ENCODE assay signal across 15 mouse cellular contexts in the genomic region with DNA sequence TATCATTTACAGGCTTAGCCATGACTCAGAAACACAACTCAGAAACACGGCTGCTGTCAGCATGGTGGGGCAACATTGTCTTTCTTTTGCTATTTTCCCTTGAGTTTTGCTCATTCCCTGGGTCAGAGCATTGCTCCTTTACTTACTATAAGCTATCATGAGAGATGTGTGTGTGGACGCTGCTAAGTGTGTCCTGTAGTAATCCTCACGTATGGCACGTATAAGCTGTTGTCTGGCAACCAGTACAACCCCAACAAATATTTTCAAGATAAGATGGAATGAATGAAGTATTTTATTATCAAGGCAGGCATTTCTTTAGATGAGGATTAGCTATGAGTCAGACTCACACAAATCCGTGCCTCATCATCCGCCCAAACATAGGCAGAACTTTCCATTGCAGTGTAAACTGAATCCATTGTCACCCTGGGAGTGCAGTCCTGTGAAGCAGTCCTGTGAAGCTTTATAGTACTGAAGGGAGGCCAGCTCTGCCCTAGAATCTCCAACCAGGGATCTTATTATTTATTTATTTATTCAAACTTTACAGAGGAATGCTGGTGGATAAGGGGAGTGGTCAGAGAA. TPM values are rescaled to one million over a fixed set of nuclear protein-coding genes. Genes with fewer than 3 reads are reported as not detected.
DNase-seq lines count a peak whose midpoint lies in the region; ATAC-seq and TF ChIP-seq lines count a peak whose summit lies in the region.
"Had no signal": no experiment of that assay in that cellular context is flagged by ENCODE, and none has a peak within 500 bp of the region (broad histone marks: within the 10 kb centered on the region; RNA-seq: fewer than 3 reads in every experiment).

No protein-coding gene starts in this region.

- DNase-seq in heart, postnatal 4 days, result no peak
- peak; percentile 76 for DNase-seq in brain, adult 2 months (ENCODE audit: low read depth, low spot score)
- DNase-seq in cerebellum, adult 8-10 months, result no peak
- no peak for DNase-seq in adrenal gland, postnatal 4 days (ENCODE audit: low spot score in 2 of 2)
- DNase-seq: adrenal gland, postnatal 14 days; cerebellum, adult 2 months; forebrain, postnatal 0 days; right cerebral cortex, postnatal 14 days had no signal

- H3K9me3 ChIP-seq in heart, embryonic 13.5 days, result no peaks in the 10 kb centered on the region
- H3K9me3 ChIP-seq in ES-Bruce4 (replicated peaks; ENCODE audit: control insufficient read depth, insufficient read depth, low read length, poor library complexity, severe bottlenecking), result no peaks in the 10 kb centered on the region
- no peaks in the 10 kb centered on the region for H3K9me3 ChIP-seq in intestine, embryonic 15.5 days
- H3K9me3 ChIP-seq in neural tube, embryonic 15.5 days (replicated peaks), result no peaks in the 10 kb centered on the region
- H3K9me3 ChIP-seq: neural tube, embryonic 13.5 days had no signal

- H3K4me1 ChIP-seq in heart, embryonic 13.5 days, result peaks cover 95% of the 10 kb centered on the region
- peaks cover 13% of the 10 kb centered on the region for H3K4me1 ChIP-seq in ES-Bruce4 (ENCODE audit: control insufficient read depth, insufficient read depth, low read length)
- peaks cover 63% of the 10 kb centered on the region for H3K4me1 ChIP-seq in intestine, embryonic 15.5 days (replicated peaks)
- peaks cover 29% of the 10 kb centered on the region for H3K4me1 ChIP-seq in neural tube, embryonic 15.5 days

- TF ChIP-seq EP300 in ES-Bruce4 (IDR thresholded peaks at IDR 0.05; ENCODE audit: insufficient read depth, low read depth, low read length), result no peak

- no peak overlapping the region for H3K4me3 ChIP-seq in heart, embryonic 13.5 days
- no peak overlapping the region for H3K4me3 ChIP-seq in ES-Bruce4 (ENCODE audit: low read depth, low read length)
- H3K4me3 ChIP-seq in intestine, embryonic 15.5 days (replicated peaks), result no peak overlapping the region
- no peak overlapping the region for H3K4me3 ChIP-seq in neural tube, embryonic 15.5 days (replicated peaks)
- H3K4me3 ChIP-seq: neural tube, embryonic 13.5 days had no signal

- H3K36me3 ChIP-seq in heart, embryonic 13.5 days, result peaks cover 18% of the 10 kb centered on the region
- no peaks in the 10 kb centered on the region for H3K36me3 ChIP-seq in ES-Bruce4 (ENCODE audit: control insufficient read depth, insufficient read depth, low read length, poor library complexity, severe bottlenecking)
- no peaks in the 10 kb centered on the region for H3K36me3 ChIP-seq in intestine, embryonic 15.5 days
- H3K36me3 ChIP-seq in neural tube, embryonic 15.5 days, result no peaks in the 10 kb centered on the region

- no peaks in the 10 kb centered on the region for H3K27me3 ChIP-seq in heart, embryonic 13.5 days (replicated peaks)
- H3K27me3 ChIP-seq in ES-Bruce4 (ENCODE audit: control insufficient read depth, insufficient read depth, low read length, poor library complexity, severe bottlenecking), result no peaks in the 10 kb centered on the region
- H3K27me3 ChIP-seq in intestine, embryonic 15.5 days (replicated peaks), result no peaks in the 10 kb centered on the region
- no peaks in the 10 kb centered on the region for H3K27me3 ChIP-seq in neural tube, embryonic 15.5 days (replicated peaks)
- H3K27me3 ChIP-seq: CH12.LX; neural tube, embryonic 13.5 days had no signal

- peak overlapping the region; percentile 83 for H3K27ac ChIP-seq in heart, embryonic 13.5 days (replicated peaks)
- 0 out of 2 replicates have a peak overlapping the region, but pooled peaks have one; percentile 0 for H3K27ac ChIP-seq in ES-Bruce4 (ENCODE audit: insufficient read depth, low read length)
- peak overlapping the region; percentile 52 for H3K27ac ChIP-seq in intestine, embryonic 15.5 days
- H3K27ac ChIP-seq in neural tube, embryonic 15.5 days (replicated peaks), result no peak overlapping the region
- H3K27ac ChIP-seq: neural tube, embryonic 13.5 days had no signal

- WGBS in heart, embryonic 13.5 days, result 42% methylated on average over 6 of the region's 6 CpGs
- WGBS in intestine, embryonic 15.5 days, result 48% methylated on average over 6 of the region's 6 CpGs
- WGBS in neural tube, embryonic 15.5 days, result 86% methylated on average over 6 of the region's 6 CpGs

- peak; percentile 35; the same call in 1 of the 2 replicates for ATAC-seq in heart, embryonic 13.5 days (ENCODE audit: extremely low read depth, insufficient number of reproducible peaks, low FRiP score, low TSS enrichment)
- peak; percentile 48 for ATAC-seq in intestine, embryonic 15.5 days
- no peak for ATAC-seq in neural tube, embryonic 15.5 days (ENCODE audit: low FRiP score)
- ATAC-seq: forebrain, postnatal 0 days had no signal

- no peak for TF ChIP-seq POLR2A in ES-Bruce4 (IDR thresholded peaks at IDR 0.05; ENCODE audit: insufficient read depth, low read length)

- no peak for TF ChIP-seq CTCF in ES-Bruce4 (IDR thresholded peaks at IDR 0.05; ENCODE audit: low read depth, low read length)

- H3K9ac ChIP-seq in heart, embryonic 13.5 days, result peak overlapping the region; percentile 59
- H3K9ac ChIP-seq in ES-Bruce4 (ENCODE audit: low read depth, poor library complexity, severe bottlenecking), result no peak overlapping the region
- no peak overlapping the region for H3K9ac ChIP-seq in intestine, embryonic 15.5 days
- no peak overlapping the region for H3K9ac ChIP-seq in neural tube, embryonic 15.5 days (replicated peaks)
- H3K9ac ChIP-seq: forebrain, postnatal 0 days; neural tube, embryonic 13.5 days had no signal

- 0 out of 2 replicates have a peak overlapping the region, but pooled peaks have one; percentile 0 for H3K4me2 ChIP-seq in heart, embryonic 13.5 days
- no peak overlapping the region for H3K4me2 ChIP-seq in intestine, embryonic 15.5 days (replicated peaks)
- no peak overlapping the region for H3K4me2 ChIP-seq in neural tube, embryonic 15.5 days
- H3K4me2 ChIP-seq: midbrain, embryonic 11.5 days; neural tube, embryonic 13.5 days had no signal

RNA-seq across cellular contexts. Expression of a gene that starts 17.2 kb away (rescaled TPM):
- polyA plus RNA-seq in heart, embryonic 13.5 days (2015; fragmentation: Nextera tagmentation; extraction: Ambion mirVana), result 88.9 and 92.5 TPM in 2 replicates
- total RNA-seq in heart, postnatal 4 days (2021), result 100 to 1,000 TPM; 193 TPM
- 61.8 and 65.4 TPM in 2 replicates for polyA plus RNA-seq in ES-Bruce4 (2011; ENCODE audit: insufficient read depth, insufficient read length, low read depth, missing spikeins)
- polyA plus RNA-seq in intestine, embryonic 15.5 days (2015; fragmentation: Nextera tagmentation; extraction: Ambion mirVana), result 105 and 111 TPM in 2 replicates
- total RNA-seq in adrenal gland, postnatal 4 days (2021), result 100 to 1,000 TPM; 169 to 182 TPM
- 28.9 and 43.6 TPM in 2 replicates for polyA plus RNA-seq in neural tube, embryonic 15.5 days (2015; fragmentation: Nextera tagmentation; extraction: Ambion mirVana)
